Mouse (Mus musculus): ENCODE data around the gene March10.

DNA sequence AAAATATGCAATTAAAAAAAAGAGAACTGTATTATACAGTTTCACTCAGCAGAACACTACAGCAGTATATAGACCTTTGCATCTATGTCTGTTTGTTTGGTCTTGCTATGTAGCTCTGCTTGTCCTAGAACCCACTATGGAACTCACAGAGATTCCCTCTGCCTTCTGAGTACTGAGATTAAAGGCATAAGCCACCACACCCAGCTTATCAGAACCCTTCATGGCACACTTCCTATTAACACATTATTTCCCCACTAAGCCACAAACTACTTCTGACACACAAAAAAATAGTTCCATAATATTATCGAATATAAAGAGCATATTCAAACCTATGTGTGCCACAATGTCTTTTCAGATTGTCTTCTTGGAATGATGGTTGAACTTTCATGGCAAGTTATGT lies 42.5 kb downstream of the March10 start:
- TF ChIP-seq CTCF (IDR thresholded peaks at IDR 0.05; ENCODE audit: low read depth) (no peak), EP300 (optimal IDR thresholded peaks at IDR 0.05) (no peak)

All from stomach, postnatal 0 days (tissue).